Mouse (Mus musculus) layer of hippocampus, adult 8-10 months (tissue): Measurements from ENCODE around the gene Col4a2. TPM values are rescaled to one million over a fixed set of nuclear protein-coding genes. Genes with fewer than 3 reads are reported as not detected.
A peak's percentile ranks its signal among the peaks of the same experiment; 100 is the strongest.

Experiments used
- DNase-seq, 2 experiments: peaks; one replicate each; pipeline ENCODE4 v3.0.0; 2022; ENCODE audit warnings: low spot score in 2 of 2
- total RNA-seq, 4 experiments: library from RNA; stranded (reverse); gene quantifications; 2 replicates each; pipeline ENCODE4 v1.2.4; 2022

Col4a2 gene
- total RNA-seq, 4 experiments from 2014 or later = 39.6 to 55.5 (median 43.9) TPM

DNA sequence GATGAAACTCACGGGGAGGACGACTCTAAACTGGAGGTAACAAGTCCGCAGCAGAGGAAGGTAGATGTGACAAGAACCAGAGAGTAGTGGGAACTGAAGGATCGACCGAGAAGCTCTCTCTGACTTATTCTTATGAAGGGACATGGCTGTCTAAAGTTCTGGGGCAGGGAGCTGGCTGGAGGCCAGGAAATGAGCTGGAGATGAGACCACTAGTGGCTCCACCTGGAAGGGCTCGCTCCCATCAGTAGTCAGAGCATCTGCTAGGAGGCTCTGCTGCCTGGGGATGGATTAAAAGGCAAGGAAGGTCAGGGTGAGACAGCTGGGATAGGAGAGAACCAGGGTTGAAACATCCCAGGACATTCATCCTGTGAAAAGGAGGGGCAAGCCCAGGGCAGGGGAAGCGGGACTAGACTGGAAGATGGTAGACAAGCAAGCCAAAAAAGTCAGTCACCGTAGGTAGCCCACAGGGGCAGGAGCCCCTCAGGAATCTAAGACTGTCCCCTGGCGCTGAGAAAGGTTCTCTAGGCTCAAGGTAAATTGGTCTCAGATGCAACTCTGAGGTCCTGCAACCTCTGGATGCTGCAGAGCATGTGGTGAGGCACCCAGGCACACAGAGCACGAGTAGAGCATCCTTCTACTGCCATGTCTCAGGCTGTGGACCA lies 16.2 kb upstream of the Col4a2 start:
- no peak for DNase-seq

DNA sequence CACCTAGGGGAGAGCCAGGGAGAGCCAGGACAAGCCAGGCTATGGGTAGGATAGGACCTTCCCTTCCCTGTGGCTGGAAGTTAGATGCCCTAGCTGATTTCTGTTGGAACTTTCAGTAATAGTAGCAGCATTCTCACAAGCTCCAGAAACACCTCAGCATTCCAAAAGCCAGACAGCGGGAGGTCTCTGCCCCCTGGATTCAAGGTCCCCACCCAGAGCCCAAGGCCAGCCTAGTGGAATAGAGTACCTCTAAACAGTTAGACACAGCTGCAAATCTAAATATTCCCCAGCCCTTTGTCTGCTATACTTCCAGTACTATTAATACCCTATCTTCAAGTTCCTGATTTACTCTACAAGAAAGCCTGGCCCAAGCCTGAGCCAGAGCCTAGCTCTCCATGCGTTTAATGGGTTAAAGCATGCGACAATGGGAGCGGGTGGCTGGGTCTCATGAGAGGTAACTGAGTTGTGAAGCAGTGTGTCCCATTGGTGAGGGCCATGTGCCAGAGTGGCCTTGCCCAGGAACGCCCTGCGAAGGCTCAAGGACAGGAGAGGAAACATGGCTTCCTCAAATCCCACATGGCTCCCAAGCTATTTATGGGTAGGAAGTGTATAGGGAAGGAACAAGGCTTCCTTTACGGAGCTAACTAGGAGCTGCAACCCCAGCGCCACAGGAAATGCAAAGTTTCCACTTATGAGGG lies 15.3 kb upstream of the Col4a2 start:
- DNase-seq = no peak

DNA sequence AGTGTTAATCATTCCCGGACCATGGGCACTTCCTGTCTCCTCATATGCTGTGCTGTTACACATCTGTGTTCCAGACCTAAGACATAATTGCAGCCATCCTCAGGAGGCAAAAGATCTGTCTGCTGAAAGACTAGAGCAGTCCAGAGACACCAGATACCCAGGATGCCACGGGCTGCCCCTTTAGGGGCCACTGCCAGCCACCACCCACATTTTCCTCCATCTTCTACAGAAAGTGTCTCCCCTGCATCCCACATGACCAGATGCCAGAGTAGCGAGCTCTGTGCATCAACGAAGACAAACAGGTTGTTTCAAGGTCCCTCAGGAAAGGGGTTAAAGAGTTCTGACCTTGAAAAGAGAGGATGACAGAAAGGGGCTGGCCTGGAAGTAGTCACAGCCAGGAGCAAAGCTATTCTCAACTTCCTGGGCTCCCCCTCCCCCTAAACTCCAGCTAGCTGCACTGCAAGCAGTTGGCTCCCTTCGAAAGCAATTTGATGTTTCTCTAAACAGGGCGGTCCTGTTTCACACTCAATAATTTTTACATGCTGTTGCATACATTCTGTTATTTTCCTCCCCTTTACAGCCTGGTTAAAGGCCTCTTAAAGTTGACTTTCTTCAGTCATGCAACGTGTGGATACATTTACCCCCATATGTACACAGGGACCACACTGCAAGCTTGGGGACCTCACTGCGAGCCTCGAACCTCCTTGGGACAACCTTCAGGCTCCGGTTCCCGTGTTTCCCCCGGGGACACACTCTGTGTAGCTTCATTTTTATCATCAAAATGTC lies 13.9 kb upstream of the Col4a2 start:
- DNase-seq = no peak

DNA sequence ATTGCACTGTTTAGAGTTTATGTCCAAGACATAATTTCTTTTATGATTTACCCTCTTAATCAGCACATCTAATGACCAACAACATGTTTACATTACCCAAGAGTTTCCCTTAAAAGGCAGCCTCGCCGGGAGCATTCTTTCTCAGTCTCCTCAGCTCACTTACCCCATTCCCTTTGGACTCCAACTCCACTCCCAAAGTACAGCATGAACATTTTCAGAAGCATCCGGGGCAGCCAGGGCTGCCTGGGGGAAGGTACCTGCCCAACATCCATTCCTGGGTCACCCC lies 13.3 kb upstream of the Col4a2 start:
- no peak for DNase-seq

DNA sequence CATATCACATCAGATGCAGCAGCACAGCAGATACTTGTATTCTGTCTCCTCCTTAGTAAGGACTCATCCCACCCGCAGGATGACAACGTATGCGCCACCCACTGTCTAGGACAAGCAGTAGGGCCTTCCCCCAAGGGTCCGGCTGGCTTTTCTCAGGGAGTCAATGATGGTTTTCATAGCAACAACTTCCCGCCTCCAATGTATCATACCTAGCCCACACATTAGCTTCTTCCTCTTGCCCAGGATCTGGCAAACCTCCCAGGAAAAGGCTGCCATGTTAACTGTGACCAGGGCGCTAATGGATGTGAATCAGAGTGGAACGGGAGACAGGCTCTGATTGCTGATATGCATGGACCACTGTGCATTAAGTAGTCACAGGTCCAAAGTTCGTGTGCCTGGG lies 12.2 kb upstream of the Col4a2 start:
- DNase-seq = no peak

DNA sequence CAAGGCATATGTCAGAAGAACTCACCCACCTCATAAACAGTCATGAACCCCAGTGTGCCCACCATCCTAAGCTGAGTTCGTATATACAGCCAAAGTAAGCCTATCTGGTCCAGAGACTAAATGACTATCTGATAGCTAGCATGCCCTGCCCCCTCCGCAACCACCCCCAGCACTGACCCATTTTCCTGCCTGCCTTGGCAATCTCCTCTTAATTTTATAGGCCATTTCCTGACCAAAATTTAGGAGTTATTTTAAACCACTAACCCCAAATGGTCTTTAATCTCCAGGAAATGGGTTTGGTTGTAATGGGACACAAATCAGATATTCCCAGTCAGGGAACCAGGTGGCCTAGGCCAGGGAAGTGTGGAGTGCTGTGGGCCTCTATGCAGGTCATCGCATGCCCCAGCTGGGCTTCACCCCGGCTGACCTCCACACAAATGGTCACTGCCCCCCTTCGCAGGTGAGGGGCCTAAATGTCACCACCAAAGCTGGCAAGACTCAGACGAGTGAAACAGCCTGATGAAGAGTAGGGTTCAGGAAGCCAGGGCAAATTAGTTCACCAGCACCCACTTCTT lies 8.5 kb upstream of the Col4a2 start:
- no peak for DNase-seq

DNA sequence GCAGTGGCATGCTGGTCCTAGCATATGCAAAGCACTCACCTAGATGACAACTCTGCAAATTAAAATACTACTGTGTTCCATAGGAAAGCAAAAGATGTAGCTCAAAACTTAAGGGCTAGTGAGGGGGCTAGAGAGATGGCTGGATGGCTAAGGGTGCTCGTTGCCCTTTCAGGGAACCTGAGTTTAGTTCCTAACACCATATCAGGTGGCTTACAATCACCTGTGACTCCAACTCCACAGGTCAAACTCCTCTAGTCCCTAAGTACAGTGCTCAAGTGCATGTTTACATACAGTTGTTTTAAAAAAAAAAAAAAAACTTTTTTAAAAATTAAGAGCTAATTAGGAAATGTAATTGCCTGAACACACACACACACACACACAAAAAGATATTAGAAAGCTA lies 7.1 kb upstream of the Col4a2 start:
- no peak for DNase-seq

DNA sequence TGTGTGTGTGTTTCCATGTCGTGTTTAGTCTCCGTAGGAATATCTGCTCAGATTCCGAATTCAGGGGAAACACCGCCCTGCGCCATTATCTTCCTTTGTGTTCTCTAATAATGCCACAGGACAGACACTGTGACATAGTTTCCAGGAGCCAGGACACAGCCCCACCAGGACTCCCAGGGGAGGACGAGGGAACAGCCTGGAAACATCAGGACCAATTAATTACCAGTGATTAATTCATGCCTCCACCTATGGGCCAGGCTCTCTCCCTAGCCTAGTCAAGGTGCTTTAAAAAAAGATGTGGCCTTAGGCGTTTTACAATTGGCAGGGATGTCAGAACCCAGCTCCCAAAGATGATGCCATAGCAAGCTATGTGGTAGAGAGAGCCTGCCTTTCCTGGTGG lies 5.2 kb upstream of the Col4a2 start:
- DNase-seq = no peak

DNA sequence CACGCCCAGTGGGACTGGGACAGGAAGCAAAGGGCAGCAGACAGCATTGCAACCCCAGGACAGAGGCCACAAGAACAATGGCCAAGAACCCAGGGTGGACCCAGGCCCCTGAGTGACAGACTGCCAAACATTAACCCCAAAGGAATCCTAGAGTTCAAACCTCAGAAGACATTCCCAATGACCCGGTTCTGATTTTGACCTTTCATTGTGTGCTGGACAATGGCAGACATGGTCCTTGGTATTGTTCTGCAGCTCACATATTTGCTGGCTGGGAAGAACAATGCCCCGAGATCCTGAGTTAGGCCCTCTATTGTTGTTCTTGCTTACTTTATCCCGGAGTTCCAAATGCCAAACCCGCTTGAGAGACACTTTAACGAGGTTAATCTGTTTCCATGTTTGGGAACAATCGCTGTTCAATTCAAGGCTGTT lies 4.0 kb upstream of the Col4a2 start:
- no peak for DNase-seq

DNA sequence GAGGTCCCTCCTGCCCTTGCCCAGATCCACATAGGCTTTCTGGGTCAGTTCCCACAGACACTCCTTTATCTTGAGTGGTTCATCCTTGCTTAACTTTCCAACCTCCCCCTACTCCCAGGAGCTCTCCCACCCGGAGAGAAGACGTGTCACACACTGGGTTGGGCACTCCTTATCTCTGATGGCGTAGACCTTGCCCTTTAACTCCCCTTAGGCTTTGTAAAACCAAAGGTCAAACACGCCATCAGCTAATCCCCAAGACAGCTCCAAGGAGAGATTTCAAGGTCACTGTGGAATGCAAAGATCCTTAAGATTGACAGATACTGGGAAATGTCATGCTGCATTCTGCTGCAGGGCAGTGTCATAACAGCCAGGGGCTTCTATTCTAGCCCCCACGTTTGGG lies 3.4 kb upstream of the Col4a2 start:
- DNase-seq = no peak

DNA sequence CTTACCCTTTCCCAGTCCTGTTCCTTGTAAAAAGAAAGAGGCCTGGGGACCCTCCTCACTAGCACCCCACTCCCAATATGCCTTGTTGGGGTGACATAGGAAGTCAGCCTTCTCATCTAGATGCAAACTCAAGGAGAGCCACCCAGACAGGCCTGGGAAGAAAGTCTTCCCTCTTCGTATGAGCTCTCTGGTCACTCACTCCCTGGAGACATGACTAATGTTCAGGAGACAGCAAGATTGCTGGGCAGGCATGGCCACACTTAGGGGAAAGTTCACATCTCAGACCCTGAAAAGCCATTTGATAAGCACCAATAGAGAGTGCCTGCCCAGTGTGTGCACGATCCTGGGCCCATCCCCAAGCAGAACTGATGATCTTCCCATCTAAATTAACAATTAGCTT lies 2.6 kb upstream of the Col4a2 start:
- DNase-seq = no peak

DNA sequence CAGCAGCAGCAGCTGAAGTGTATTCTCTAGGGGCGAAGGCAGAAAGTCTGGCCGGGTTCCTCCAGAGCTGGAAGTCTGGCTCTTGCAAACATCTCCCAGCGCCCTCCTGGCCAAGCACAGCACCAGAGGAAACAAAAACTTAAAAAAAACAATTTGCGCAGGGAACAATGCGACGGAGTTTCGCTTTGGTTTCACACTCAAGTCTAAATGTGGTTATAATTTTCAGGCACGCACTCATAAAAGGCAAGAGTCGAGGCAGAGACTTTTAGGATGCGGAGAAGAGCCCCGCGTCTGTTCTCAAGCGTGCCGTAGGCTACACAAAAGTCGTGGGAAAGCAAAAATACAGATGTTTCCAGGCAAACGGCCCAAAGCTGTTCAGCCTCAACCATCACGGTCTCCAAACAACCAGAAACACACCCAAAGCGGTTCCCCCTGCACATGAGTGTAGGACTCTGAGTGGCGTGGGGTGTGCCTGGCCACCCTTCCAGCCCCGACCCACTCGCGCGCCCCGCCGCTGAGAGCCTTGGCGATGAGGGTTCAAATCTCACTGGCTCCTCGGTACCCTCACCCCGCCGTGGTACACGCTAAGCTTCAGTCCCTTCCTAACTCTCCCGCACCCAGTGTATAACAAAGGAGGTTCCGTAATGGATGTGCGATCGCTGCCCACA lies 790 bp upstream of the Col4a2 start:
- peak in 1 of 2 experiments; percentile 12 for DNase-seq

DNA sequence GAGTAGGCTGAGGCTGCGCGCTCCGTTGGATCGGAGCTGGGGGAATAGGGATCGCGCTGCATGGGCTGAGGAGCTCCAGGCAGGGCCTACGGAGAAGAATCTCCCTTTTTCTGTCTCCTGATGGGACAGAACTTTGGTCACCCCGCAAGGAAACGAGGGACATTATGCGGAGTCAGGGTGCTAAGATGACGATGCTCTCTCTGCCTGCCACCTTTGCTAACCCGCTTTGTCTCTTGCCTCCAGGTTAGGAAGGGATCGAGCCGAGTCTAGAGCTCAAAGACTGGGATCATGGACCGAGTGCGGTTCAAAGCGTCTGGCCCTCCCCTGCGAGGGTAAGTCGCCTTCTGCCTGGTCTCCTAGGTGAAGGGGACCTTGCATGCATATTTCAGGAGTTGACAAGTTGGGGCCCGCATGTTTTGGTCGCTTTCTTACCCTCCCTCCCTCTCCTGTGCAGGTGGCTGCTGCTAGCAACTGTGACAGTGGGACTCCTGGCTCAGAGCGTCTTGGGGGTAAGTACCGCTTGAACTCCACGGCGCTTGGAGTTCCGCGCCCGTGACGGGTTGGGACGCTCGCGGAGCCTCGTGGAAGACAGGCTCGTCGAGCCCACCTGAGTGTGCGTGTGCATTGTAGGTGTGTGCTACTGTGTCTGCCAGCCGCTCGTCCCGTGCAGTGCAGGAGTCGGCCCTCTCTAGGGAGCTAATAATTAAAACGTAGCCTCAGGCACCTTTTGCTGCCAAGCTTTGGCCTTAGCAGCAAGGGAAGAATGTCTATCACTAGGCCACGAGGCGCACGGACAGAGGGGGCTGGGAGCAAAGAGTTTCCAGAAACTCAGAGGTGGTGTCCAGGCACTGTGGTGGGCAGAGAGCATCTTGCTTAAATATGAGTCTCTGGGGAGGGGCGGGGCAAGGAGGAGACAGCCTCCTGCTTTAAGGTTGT lies 839 bp downstream of the Col4a2 start:
- DNase-seq = peak in 1 of 2 experiments; percentile 20

DNA sequence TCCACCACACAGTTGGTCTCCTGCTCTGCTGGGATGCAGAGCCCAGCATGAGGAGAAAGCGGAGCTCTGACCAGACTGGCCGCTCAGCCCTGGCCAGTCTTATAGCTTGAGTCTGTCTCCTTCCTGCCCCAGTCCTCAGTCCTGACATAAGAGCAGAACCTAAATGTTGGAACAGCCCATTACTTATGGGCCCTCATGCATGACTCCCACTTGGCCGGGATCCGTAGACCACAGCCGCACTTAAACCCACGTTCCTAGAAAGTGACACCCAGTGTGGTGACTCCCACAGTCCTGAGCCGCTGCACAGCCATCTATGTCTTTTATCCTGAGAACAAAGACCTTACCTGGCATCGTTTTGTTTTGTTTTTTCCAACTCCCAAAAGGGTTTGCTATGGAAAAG lies 2.0 kb downstream of the Col4a2 start:
- DNase-seq = no peak

DNA sequence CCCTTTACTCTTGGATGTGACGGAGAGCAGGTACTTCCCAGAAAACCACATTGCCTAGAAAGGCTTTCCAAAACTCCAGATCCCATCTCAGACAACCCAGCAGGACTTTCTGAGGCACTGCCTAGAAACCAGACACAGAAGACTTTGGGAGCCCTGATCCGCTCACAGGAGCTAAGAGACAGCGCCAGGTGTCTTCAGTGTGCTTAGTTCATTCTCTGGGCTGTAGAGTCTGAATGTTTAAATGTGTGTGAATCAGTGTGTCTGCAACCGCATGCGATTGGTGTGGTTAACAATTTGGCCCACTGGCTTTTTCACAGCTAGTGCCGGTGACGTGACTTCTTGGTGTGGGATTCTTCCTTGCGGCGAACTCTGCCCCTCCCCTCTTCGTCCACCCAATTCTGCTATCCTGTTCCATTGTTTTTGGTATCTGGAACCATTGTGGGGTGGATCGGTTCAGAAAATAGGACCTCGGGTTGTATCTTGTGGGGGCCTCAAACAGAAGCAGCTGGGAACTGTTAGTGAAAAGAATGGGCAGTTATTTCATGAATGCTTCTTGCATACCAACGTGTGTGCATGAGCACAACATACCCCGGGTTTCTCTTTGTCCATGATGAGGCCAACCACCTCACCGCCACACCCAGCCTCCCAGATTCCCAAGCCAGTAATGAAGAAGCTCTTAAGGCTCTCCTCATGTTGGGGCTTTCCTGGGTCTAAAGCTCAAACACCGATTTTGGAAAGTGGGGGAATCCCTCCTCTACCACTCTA lies 2.8 kb downstream of the Col4a2 start:
- no peak for DNase-seq

DNA sequence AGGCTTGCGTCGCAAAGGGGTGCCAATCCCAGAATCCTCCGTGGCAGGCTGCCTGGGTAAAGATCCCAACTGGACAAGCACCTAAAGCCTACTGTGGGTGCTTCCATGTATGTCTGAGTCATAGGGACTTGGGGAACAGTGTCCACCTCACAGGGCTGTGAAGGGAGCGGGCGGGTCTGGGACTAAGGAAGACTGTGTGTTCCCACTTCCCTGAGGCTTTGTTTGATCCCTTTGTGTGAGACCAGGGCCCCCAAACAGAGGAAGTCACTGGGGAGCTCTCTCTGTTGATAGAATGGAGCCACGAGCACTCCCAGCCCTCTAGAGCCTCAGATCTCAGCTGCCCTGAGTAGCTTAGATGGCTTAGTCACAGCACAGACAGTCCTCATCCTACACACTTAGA lies 3.5 kb downstream of the Col4a2 start:
- DNase-seq = no peak

DNA sequence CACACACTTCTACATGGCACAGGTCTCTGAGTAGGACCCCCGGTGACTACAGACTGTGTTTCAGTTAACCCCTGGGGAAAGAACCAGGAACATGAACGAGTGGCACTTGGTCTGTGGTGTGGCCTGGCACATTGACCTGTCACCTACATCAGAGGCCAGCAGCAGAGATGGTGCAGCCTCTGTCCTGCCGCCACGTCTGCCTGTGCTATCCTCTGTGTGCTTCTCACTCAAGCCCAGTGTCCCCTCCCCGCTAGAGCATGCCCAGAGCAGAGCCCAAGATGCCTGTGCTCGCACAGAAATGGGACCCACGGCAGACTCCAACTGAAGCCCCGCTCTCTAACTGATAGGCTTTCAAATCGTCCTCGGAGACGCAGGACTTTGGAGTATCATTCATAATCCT lies 6.8 kb downstream of the Col4a2 start:
- no peak for DNase-seq

DNA sequence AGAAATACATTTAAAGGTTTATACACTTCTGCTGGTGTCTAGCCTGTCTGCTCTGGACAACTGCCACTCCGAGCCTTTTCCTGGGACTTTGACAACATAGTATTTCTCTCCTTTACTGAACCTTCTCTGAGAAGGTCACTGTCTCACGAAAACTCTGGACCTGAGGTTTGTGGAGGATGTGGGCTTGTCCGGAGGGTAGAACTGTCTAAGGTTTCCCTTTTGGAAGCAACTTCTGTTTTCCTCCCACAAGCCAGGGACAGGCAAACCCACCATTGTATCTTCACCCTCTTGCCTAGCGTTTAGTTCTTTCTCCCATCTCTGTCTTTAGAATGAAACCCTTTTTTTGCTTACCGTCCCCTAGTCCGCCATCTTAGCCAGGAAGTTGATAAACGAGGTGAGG lies 9.2 kb downstream of the Col4a2 start:
- DNase-seq = no peak

DNA sequence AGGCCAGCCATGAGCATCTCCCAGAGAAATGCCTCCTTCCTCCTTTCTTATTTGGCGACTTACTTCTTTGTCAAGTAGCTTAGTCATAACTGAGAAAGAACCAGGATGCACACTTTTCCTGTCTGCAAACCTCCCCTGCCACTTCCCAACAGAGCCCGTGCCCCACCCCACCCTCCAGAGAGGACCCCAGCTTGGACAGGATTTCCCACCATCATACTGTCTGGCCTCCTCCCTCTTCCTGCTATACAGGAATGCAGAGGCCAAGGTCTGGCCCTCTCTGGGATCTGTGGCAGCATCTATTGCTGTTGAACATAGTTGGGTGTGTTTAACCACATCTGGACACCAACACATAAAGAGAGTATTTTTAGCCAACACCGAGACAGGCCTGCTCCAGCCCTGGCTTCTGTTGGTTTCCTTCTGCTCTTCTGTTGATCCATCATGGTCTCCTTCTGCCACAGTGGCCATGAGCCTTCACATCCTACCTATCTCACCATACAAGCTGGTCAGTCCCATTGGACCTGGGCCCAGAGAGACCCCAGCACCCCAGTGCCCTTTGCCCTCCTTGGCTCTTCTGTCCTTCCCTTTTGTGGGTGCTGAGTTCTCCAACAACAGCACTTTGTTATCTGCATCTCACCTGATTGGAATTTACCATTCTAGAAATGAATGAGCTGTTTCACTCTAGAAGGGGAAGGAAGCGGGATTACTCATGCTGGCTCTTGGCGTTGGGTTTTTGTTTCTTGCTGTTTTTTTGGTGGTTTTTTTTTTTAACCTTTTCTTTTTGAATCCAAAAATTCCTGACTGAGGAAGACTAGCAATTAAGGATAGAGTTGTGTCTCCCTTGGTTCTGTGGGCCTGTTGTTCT lies 10.3 kb downstream of the Col4a2 start:
- DNase-seq = no peak
